Mouse (Mus musculus) hindbrain, embryonic 10.5 days (tissue): ENCODE measurements around the gene Zfp148. TPM values are rescaled to one million over a fixed set of nuclear protein-coding genes. Genes with fewer than 3 reads are reported as not detected.
A peak's percentile ranks its signal among the peaks of the same experiment; 100 is the strongest.
"Not testable (repeated sequence)": the region's sequence is repeated elsewhere in the genome, so short reads cannot be mapped to it uniquely, and the experiment has no call there.

Experiments
- DNase-seq: peaks from one replicate; pipeline ENCODE4 v3.0.0-alpha.2; 2017; ENCODE audit warnings: low spot score
- H3K27ac ChIP-seq: fragments of 300-500 bp; sonication (generic); 2 replicates; pipeline ENCODE4 v1.5.1; 2016; ENCODE audit warnings: mild to moderate bottlenecking, moderate library complexity
- H3K27me3 ChIP-seq: fragments of 300-500 bp; sonication (generic); 2 replicates; pipeline ENCODE4 v1.6.1; 2016; ENCODE audit warnings: mild to moderate bottlenecking; ENCODE audit not compliant: poor library complexity, insufficient read depth, severe bottlenecking
- H3K36me3 ChIP-seq: fragments of 300-500 bp; sonication (generic); 2 replicates; pipeline ENCODE4 v1.6.1; 2016; ENCODE audit warnings: mild to moderate bottlenecking, moderate library complexity
- H3K4me1 ChIP-seq: fragments of 300-500 bp; sonication (generic); replicated peaks from 2 replicates; pipeline ENCODE4 v1.6.1; 2016; ENCODE audit warnings: mild to moderate bottlenecking
- H3K4me3 ChIP-seq: fragments of 300-500 bp; sonication (generic); 2 replicates; pipeline ENCODE4 v1.5.1; 2016; ENCODE audit warnings: mild to moderate bottlenecking, moderate library complexity
- H3K9me3 ChIP-seq: fragments of 300-500 bp; sonication (generic); 2 replicates; pipeline ENCODE4 v1.6.1; 2016; ENCODE audit warnings: mild to moderate bottlenecking, moderate library complexity
- WGBS: fragments of 180-500 bp; shearing (Covaris S2); methylation state at CpG from one replicate; pipeline ENCODE4 v1.1.7; 2016; 5-methylcytosine and 5-hydroxymethylcytosine counted together
- polyA plus RNA-seq: library from polyadenylated mRNA; unstranded; fragments of >200 nt; fragmentation: Nextera tagmentation; extraction: Ambion mirVana; gene quantifications from 2 replicates; pipeline ENCODE4 v1.2.1, GENCODE M21; 2016

Zfp148 gene
- polyA plus RNA-seq: 38.8 and 40.1 TPM in 2 replicates

GRCm38 (mm10) chr16:33379944-33380881 is at the start of gene Zfp148:
TSS of gene Zfp148 (plus strand) at chr16:33380836.
- H3K27ac ChIP-seq: peak within 1 kb of the TSS; percentile 99
- 5% methylated on average over 50 of the region's 50 CpGs for WGBS

GRCm38 (mm10) chr16:33333015-33333414 is 47.6 kb upstream of the Zfp148 start:
- no peak for DNase-seq
- no peaks in the 10 kb centered on the region for H3K27me3 ChIP-seq
- no peak overlapping the region for H3K4me3 ChIP-seq
- H3K4me1 ChIP-seq: peaks cover 8% of the 10 kb centered on the region
- 89% methylated on average over 14 of the region's 14 CpGs for WGBS
- H3K9me3 ChIP-seq: no peaks in the 10 kb centered on the region
- no peaks in the 10 kb centered on the region for H3K36me3 ChIP-seq
- H3K27ac ChIP-seq: no peak overlapping the region

More at GRCm38 (mm10) chr16:33379944-33380881, at the start of gene Zfp148:
- not testable (repeated sequence) for H3K9me3 ChIP-seq, H3K27me3 ChIP-seq
- DNase-seq: peak; percentile 90
- Histone ChIP-seq H3K36me3 (peaks cover 15% of the 10 kb centered on the region), H3K4me3 (peak within 1 kb of the TSS; percentile 95), H3K4me1 (peaks cover 23% of the 10 kb centered on the region)

GRCm38 (mm10) chr16:33337177-33337576 is 43.5 kb upstream of the Zfp148 start:
- DNase-seq: peak; percentile 59
- 16% methylated on average over 8 of the region's 8 CpGs for WGBS
- H3K27me3 ChIP-seq: no peaks in the 10 kb centered on the region
- H3K4me3 ChIP-seq: 0 out of 2 replicates have a peak overlapping the region, but pooled peaks have one; percentile 9
- H3K27ac ChIP-seq: peak overlapping the region; percentile 67
- H3K9me3 ChIP-seq: no peaks in the 10 kb centered on the region
- H3K36me3 ChIP-seq: no peaks in the 10 kb centered on the region
- H3K4me1 ChIP-seq: peaks cover 8% of the 10 kb centered on the region

- H3K4me1 ChIP-seq: peaks cover 12% of the 10 kb centered on the region
- H3K4me3 ChIP-seq: no peak overlapping the region
- H3K27me3 ChIP-seq: no peaks in the 10 kb centered on the region
- H3K9me3 ChIP-seq: no peaks in the 10 kb centered on the region
- H3K36me3 ChIP-seq: no peaks in the 10 kb centered on the region
- 82% methylated on average over 10 of the region's 10 CpGs for WGBS
- H3K27ac ChIP-seq: no peak overlapping the region; the same call in 1 of the 2 replicates
- no peak for DNase-seq
Observed at GRCm38 (mm10) chr16:33337681-33338080, 43.0 kb upstream of the Zfp148 start.

DNA sequence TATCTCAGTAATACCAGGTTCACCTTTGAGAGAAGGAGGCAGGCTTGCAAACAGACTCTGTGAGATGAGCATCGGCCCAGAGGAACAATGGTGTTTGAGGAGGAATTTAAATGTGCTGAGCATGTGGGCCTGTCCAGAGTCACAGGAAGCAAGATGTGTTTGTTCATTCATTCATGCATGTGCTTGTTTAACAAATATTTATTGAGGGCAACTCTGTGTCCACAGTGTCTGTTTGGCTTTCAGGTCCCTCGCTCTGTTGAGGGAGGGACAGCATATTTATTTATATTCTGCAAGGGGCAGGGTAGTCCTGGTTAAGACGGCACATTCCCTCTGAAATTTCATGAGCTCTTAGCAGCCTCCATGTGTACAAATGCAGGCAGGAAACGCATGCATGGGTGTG is 42.1 kb upstream of the Zfp148 start:
- no peak for DNase-seq
- Histone ChIP-seq H3K27me3 (no peaks in the 10 kb centered on the region), H3K4me3 (no peak overlapping the region), H3K9me3 (no peaks in the 10 kb centered on the region), H3K36me3 (no peaks in the 10 kb centered on the region), H3K4me1 (peaks cover 18% of the 10 kb centered on the region), H3K27ac (no peak overlapping the region)
- 72% methylated on average over 4 of the region's 4 CpGs for WGBS

DNA sequence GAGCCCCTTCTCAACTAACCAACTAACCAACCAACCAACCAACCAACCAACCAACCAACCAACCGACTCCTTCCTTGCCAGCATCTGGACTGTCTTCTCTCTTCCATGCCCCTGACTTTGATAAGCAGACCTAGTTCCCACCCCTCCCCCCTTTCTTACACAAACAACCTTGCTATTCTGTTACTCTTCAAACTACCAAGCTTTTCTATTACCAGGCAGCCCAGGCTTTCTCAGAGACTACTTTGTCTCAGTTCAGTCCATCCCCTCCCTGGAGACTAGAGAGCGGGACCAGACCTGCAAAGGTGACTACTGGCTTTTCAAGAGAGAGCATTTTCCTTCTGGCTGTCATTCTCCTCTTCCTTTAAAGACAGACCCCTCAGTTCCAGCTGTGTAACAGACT is 41.2 kb upstream of the Zfp148 start:
- DNase-seq: no peak
- Histone ChIP-seq H3K4me1 (peaks cover 26% of the 10 kb centered on the region), H3K27ac (no peak overlapping the region), H3K4me3 (no peak overlapping the region), H3K36me3 (no peaks in the 10 kb centered on the region), H3K9me3 (no peaks in the 10 kb centered on the region), H3K27me3 (no peaks in the 10 kb centered on the region)
- WGBS: 78% methylated on average over 2 of the region's 2 CpGs

GRCm38 (mm10) chr16:33342356-33342755 is 38.3 kb upstream of the Zfp148 start:
- no peaks in the 10 kb centered on the region for H3K9me3 ChIP-seq

DNA sequence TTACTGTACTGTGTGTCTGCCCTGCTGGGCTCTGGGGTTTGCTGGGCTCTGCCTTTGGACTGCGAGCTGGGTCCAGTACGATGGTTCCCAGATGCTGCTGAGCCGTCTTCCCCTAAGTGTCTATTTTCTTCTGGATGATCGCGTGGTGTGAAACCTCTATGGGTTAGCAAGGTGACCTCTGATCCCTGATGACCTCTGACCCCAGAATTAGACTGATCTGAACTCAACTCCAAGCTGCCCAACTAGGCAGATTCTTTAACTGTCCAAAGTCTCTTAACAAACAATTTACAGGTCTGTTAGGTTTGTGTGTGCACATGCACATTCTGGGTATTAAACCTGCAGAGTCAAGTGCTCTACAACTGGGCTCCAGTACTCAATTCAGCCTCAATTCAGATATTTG is 37.5 kb upstream of the Zfp148 start:
- no peaks in the 10 kb centered on the region for H3K27me3 ChIP-seq
- H3K4me3 ChIP-seq: no peak overlapping the region
- no peak overlapping the region; the same call in 1 of the 2 replicates for H3K27ac ChIP-seq
- H3K9me3 ChIP-seq: no peaks in the 10 kb centered on the region
- peaks cover 34% of the 10 kb centered on the region for H3K4me1 ChIP-seq
- no peaks in the 10 kb centered on the region for H3K36me3 ChIP-seq
- 53% methylated on average over 5 of the region's 5 CpGs for WGBS
- DNase-seq: no peak

More at GRCm38 (mm10) chr16:33342356-33342755, 38.3 kb upstream of the Zfp148 start:
- Histone ChIP-seq H3K4me1 (peaks cover 39% of the 10 kb centered on the region), H3K4me3 (no peak overlapping the region), H3K27ac (no peak overlapping the region), H3K36me3 (no peaks in the 10 kb centered on the region), H3K27me3 (no peaks in the 10 kb centered on the region)
- 47% methylated on average over 1 of the region's 1 CpGs for WGBS
- no peak for DNase-seq

GRCm38 (mm10) chr16:33343601-33344000 is 37.0 kb upstream of the Zfp148 start:
- Histone ChIP-seq H3K27me3 (no peaks in the 10 kb centered on the region), H3K4me1 (peaks cover 34% of the 10 kb centered on the region), H3K27ac (no peak overlapping the region), H3K9me3 (no peaks in the 10 kb centered on the region), H3K4me3 (no peak overlapping the region), H3K36me3 (no peaks in the 10 kb centered on the region)
- WGBS: 92% methylated on average over 7 of the region's 7 CpGs
- DNase-seq: no peak

- Histone ChIP-seq H3K9me3 (no peaks in the 10 kb centered on the region), H3K4me3 (no peak overlapping the region), H3K36me3 (no peaks in the 10 kb centered on the region), H3K4me1 (peaks cover 34% of the 10 kb centered on the region), H3K27me3 (no peaks in the 10 kb centered on the region), H3K27ac (peak overlapping the region; percentile 53)
- no peak for DNase-seq
- 59% methylated on average over 9 of the region's 9 CpGs for WGBS
Observed at GRCm38 (mm10) chr16:33344379-33344778, 36.3 kb upstream of the Zfp148 start.

GRCm38 (mm10) chr16:33344875-33345274 is 35.8 kb upstream of the Zfp148 start:
- DNase-seq: no peak
- H3K9me3 ChIP-seq: no peaks in the 10 kb centered on the region
- peaks cover 34% of the 10 kb centered on the region for H3K4me1 ChIP-seq
- no peak overlapping the region for H3K27ac ChIP-seq
- H3K27me3 ChIP-seq: no peaks in the 10 kb centered on the region
- whole genome bisulfite sequencing: 78% methylated on average over 4 of the region's 4 CpGs
- no peaks in the 10 kb centered on the region for H3K36me3 ChIP-seq
- no peak overlapping the region for H3K4me3 ChIP-seq

DNA sequence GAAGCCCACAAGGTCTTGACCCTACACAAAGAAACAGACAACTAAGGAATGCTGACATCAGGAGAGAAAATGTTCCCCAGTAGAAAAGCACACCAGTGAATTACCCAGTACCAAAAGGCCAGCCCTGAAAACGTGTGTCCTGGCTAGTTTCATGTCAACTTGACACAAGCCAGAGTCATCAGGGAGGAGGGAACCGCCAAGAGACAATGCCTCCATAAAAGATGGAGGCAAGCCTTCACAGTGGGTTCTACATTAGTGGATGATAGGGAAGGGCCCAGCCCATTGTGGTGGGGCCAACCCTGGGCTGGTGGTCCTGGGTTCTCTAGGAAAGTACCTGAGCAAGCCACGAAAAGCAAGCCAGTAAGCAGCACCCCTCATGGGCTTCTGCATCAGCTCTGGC is 34.3 kb upstream of the Zfp148 start:
- Histone ChIP-seq H3K4me3 (no peak overlapping the region), H3K27me3 (no peaks in the 10 kb centered on the region), H3K4me1 (peaks cover 34% of the 10 kb centered on the region), H3K27ac (no peak overlapping the region), H3K36me3 (no peaks in the 10 kb centered on the region), H3K9me3 (no peaks in the 10 kb centered on the region)
- DNase-seq: no peak
- WGBS: 51% methylated on average over 3 of the region's 3 CpGs

DNA sequence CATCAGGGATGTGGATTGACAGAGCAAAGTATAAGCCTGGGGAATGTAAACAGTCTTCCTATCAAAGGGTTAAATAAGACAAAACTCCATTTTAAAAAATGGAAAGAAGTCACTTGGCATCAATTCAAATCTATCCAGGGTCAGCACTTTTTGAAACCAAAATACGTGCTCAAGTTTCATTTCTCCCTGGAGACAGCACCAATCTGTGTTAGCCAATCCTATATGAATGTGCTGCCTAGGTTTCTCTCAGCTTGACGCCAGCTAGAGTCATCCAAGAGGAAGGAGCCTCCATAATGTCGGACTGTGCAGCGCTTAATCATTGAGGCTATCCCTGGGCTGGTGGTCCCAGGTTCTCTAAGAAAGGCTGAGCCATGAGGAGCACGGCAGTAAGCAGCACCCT is 33.5 kb upstream of the Zfp148 start:
- no peak overlapping the region for H3K4me3 ChIP-seq
- H3K9me3 ChIP-seq: no peaks in the 10 kb centered on the region
- WGBS: 71% methylated on average over 5 of the region's 5 CpGs
- peaks cover 34% of the 10 kb centered on the region for H3K4me1 ChIP-seq
- H3K36me3 ChIP-seq: no peaks in the 10 kb centered on the region
- no peak for DNase-seq
- no peaks in the 10 kb centered on the region for H3K27me3 ChIP-seq
- H3K27ac ChIP-seq: no peak overlapping the region
